Comparison of ENCODE assay signal across 8 mouse cellular contexts in genomic region chr9:44916196-44916595, GRCm38 (mm10). TPM values are rescaled to one million over a fixed set of nuclear protein-coding genes. Genes with fewer than 3 reads are reported as not detected.
DNase-seq lines count a peak whose midpoint lies in the region; ATAC-seq and TF ChIP-seq lines count a peak whose summit lies in the region.

No protein-coding gene starts in this region.

- H3K27me3 ChIP-seq in kidney, postnatal 0 days (ENCODE audit: insufficient read depth, low read length): no peaks in the 10 kb centered on the region
- H3K27me3 ChIP-seq in kidney, embryonic 15.5 days: no peaks in the 10 kb centered on the region
- no peaks in the 10 kb centered on the region for H3K27me3 ChIP-seq in G1E (ENCODE audit: insufficient read depth, low read length)
- H3K27me3 ChIP-seq in lung, postnatal 0 days (replicated peaks; ENCODE audit: insufficient read depth, low read length): no peaks in the 10 kb centered on the region

- H3K9ac ChIP-seq in kidney, postnatal 0 days (ENCODE audit: low read depth, low read length): no peak overlapping the region
- H3K9ac ChIP-seq in kidney, embryonic 15.5 days: no peak overlapping the region
- no peak overlapping the region for H3K9ac ChIP-seq in lung, postnatal 0 days (replicated peaks; ENCODE audit: low read depth)

- TF ChIP-seq CTCF in kidney, postnatal 0 days (IDR thresholded peaks at IDR 0.05; ENCODE audit: low read depth): peak; percentile 73
- TF ChIP-seq CTCF in G1E (IDR thresholded peaks at IDR 0.05; ENCODE audit: low read depth, low read length): 0 out of 2 replicates have a peak, but pooled peaks have one; percentile 33
- peak; percentile 72 for TF ChIP-seq CTCF in lung, postnatal 0 days (IDR thresholded peaks at IDR 0.05)

- TF ChIP-seq EP300 in lung, postnatal 0 days (IDR thresholded peaks at IDR 0.05): no peak

- no peaks in the 10 kb centered on the region for H3K9me3 ChIP-seq in kidney, postnatal 0 days (replicated peaks; ENCODE audit: low read length)
- no peaks in the 10 kb centered on the region for H3K9me3 ChIP-seq in kidney, embryonic 15.5 days (replicated peaks)
- no peaks in the 10 kb centered on the region for H3K9me3 ChIP-seq in G1E (replicated peaks)
- no peaks in the 10 kb centered on the region for H3K9me3 ChIP-seq in lung, postnatal 0 days (ENCODE audit: low read length)

- H3K27ac ChIP-seq in kidney, postnatal 0 days: no peak overlapping the region
- no peak overlapping the region for H3K27ac ChIP-seq in kidney, embryonic 15.5 days
- no peak overlapping the region for H3K27ac ChIP-seq in lung, postnatal 0 days (ENCODE audit: low read length)

- WGBS in kidney, postnatal 0 days: 38% methylated on average over 1 of the region's 1 CpGs
- 47% methylated on average over 1 of the region's 1 CpGs for WGBS in kidney, embryonic 15.5 days
- 61% methylated on average over 1 of the region's 1 CpGs for WGBS in lung, postnatal 0 days

- no peak overlapping the region for H3K4me3 ChIP-seq in kidney, postnatal 0 days (replicated peaks; ENCODE audit: low read depth, low read length)
- no peak overlapping the region for H3K4me3 ChIP-seq in kidney, embryonic 15.5 days (replicated peaks)
- no peak overlapping the region for H3K4me3 ChIP-seq in G1E (ENCODE audit: low read depth, low read length)
- H3K4me3 ChIP-seq in lung, postnatal 0 days (ENCODE audit: low read depth, low read length): no peak overlapping the region

- H3K4me1 ChIP-seq in kidney, postnatal 0 days (replicated peaks; ENCODE audit: insufficient read depth, low read length): peaks cover 9% of the 10 kb centered on the region; the same call in 1 of the 2 replicates
- H3K4me1 ChIP-seq in kidney, embryonic 15.5 days: peaks cover 23% of the 10 kb centered on the region
- H3K4me1 ChIP-seq in G1E (ENCODE audit: insufficient read depth, low read depth, low read length): peaks cover 17% of the 10 kb centered on the region; the same call in 1 of the 2 replicates
- no peaks in the 10 kb centered on the region; the same call in 1 of the 2 replicates for H3K4me1 ChIP-seq in lung, postnatal 0 days (ENCODE audit: insufficient read depth, low read depth, low read length)

- no peak overlapping the region for H3K4me2 ChIP-seq in kidney, postnatal 0 days (ENCODE audit: low read length)
- no peak overlapping the region for H3K4me2 ChIP-seq in kidney, embryonic 15.5 days
- H3K4me2 ChIP-seq in lung, postnatal 0 days (replicated peaks; ENCODE audit: low read depth, low read length): no peak overlapping the region

- peaks cover 12% of the 10 kb centered on the region for H3K36me3 ChIP-seq in kidney, postnatal 0 days (ENCODE audit: insufficient read depth, low read length)
- H3K36me3 ChIP-seq in kidney, embryonic 15.5 days: peaks cover 24% of the 10 kb centered on the region
- peaks cover 57% of the 10 kb centered on the region for H3K36me3 ChIP-seq in G1E (replicated peaks)
- H3K36me3 ChIP-seq in lung, postnatal 0 days (ENCODE audit: insufficient read depth, low read length): peaks cover 16% of the 10 kb centered on the region; the same call in 1 of the 2 replicates

- no peak for ATAC-seq in kidney, postnatal 0 days (replicated peaks; ENCODE audit: low FRiP score, low read depth)
- ATAC-seq in kidney, embryonic 15.5 days (replicated peaks; ENCODE audit: low FRiP score): no peak
- no peak for ATAC-seq in G1E (ENCODE audit: extremely low read depth, insufficient number of reproducible peaks, low FRiP score, poor library complexity, severe bottlenecking)
- ATAC-seq in lung, postnatal 0 days: no peak

- DNase-seq in adrenal gland, adult (ENCODE audit: inconsistent age in 2 of 2, low spot score in 1 of 2): peak; percentile 18 to 68
- DNase-seq in adrenal gland, postnatal 4 days (ENCODE audit: low spot score in 2 of 2): no peak
- peak; percentile 59 for DNase-seq in kidney, postnatal 0 days (ENCODE audit: low spot score)
- no peak for DNase-seq in G1E (ENCODE audit: low spot score)
- peak; percentile 39 for DNase-seq in embryo, embryonic 11 days
- DNase-seq in lung, postnatal 0 days (ENCODE audit: low spot score): peak; percentile 72
- peak; percentile 20 to 37 for DNase-seq in thymus, adult 18-20 months

RNA-seq across cellular contexts. Expression of gene Atp5l, which starts 4.3 kb away (rescaled TPM):
- 100 to 1,000 TPM; 458 to 535 TPM for total RNA-seq in adrenal gland, postnatal 4 days (2021)
- polyA plus RNA-seq in kidney, postnatal 0 days (2015; fragmentation: Nextera tagmentation; extraction: Ambion mirVana): 1,237 and 1,429 TPM in 2 replicates
- polyA plus RNA-seq in kidney, embryonic 15.5 days (2015; fragmentation: Nextera tagmentation; extraction: Ambion mirVana): 714 and 843 TPM in 2 replicates
- 68.9 and 73.1 TPM in 2 replicates for total RNA-seq in G1E (2014; fragmentation: Nextera tagmentation)
- total RNA-seq in G1E (2017): 130 and 149 TPM in 2 replicates
- polyA plus RNA-seq in G1E (2012): 32.8 and 41.5 TPM in 2 replicates
- 663 and 736 TPM in 2 replicates for polyA plus RNA-seq in lung, postnatal 0 days (2015; fragmentation: Nextera tagmentation; extraction: Ambion mirVana)

RNA-seq across cellular contexts. Expression of gene Kmt2a, which starts 35.1 kb away (rescaled TPM):
- 10 to 100 TPM; 38.2 to 40.3 TPM for total RNA-seq in adrenal gland, postnatal 4 days (2021)
- 6.6 and 9.5 TPM in 2 replicates for polyA plus RNA-seq in kidney, postnatal 0 days (2015; fragmentation: Nextera tagmentation; extraction: Ambion mirVana)
- 14.6 and 16.3 TPM in 2 replicates for polyA plus RNA-seq in kidney, embryonic 15.5 days (2015; fragmentation: Nextera tagmentation; extraction: Ambion mirVana)
- total RNA-seq in G1E (2014; fragmentation: Nextera tagmentation) (143 TPM in 2 replicates), G1E (2017) (5.9 and 6.3 TPM in 2 replicates)
- 8.9 and 10.0 TPM in 2 replicates for polyA plus RNA-seq in G1E (2012)
- polyA plus RNA-seq in lung, postnatal 0 days (2015; fragmentation: Nextera tagmentation; extraction: Ambion mirVana): 6.9 and 8.1 TPM in 2 replicates

RNA-seq across cellular contexts. Expression of gene Ube4a, which starts 49.2 kb away (rescaled TPM):
- 10 to 100 TPM; 81.6 to 90.5 TPM for total RNA-seq in adrenal gland, postnatal 4 days (2021)
- 18.6 and 22.1 TPM in 2 replicates for polyA plus RNA-seq in kidney, postnatal 0 days (2015; fragmentation: Nextera tagmentation; extraction: Ambion mirVana)
- 23.7 and 25.5 TPM in 2 replicates for polyA plus RNA-seq in kidney, embryonic 15.5 days (2015; fragmentation: Nextera tagmentation; extraction: Ambion mirVana)
- 79.8 and 80.2 TPM in 2 replicates for total RNA-seq in G1E (2014; fragmentation: Nextera tagmentation)
- 38.3 and 59.6 TPM in 2 replicates for total RNA-seq in G1E (2017)
- polyA plus RNA-seq in G1E (2012): 2.3 and 2.6 TPM in 2 replicates
- 12.9 and 13.2 TPM in 2 replicates for polyA plus RNA-seq in lung, postnatal 0 days (2015; fragmentation: Nextera tagmentation; extraction: Ambion mirVana)

Comparison
In these comparisons a context has a peak if more than half of its experiments do, and no peak if none do; other contexts are left out.
1. DNase-seq: peak in adrenal gland, adult (2 of 2), kidney, postnatal 0 days (single experiment), embryo, embryonic 11 days (single experiment), lung, postnatal 0 days (single experiment) and thymus, adult 18-20 months (2 of 2); none in adrenal gland, postnatal 4 days (0 of 2) and G1E (single experiment).
2. RNA of gene Atp5l, which starts 4.3 kb away (polyA plus RNA-seq): 1,237 to 1,429 TPM in kidney, postnatal 0 days, 663 to 736 TPM in lung, postnatal 0 days and 714 to 843 TPM in kidney, embryonic 15.5 days; 32.8 to 41.5 TPM in G1E; every median in the first group is over 10 times any median in the second.
3. Peak in every context shown above with its lines, with median percentiles within 50 percentile points of each other: CTCF ChIP-seq.